Mouse (Mus musculus): ENCODE data around the gene Tmem205.

The Tmem205 gene

GRCm38 (mm10) chr9:21917493-21918034 is 9.8 kb downstream of the Tmem205 start:
- peak; percentile 6 for DNase-seq (ENCODE audit: low spot score)

- DNase-seq (ENCODE audit: low spot score) = no peak
Measured at GRCm38 (mm10) chr9:21916851-21917492, 10.4 kb downstream of the Tmem205 start.

- DNase-seq (ENCODE audit: low spot score) = no peak
Measured at GRCm38 (mm10) chr9:21909474-21910223, 17.7 kb downstream of the Tmem205 start.

GRCm38 (mm10) chr9:21908216-21908615 is 19.1 kb downstream of the Tmem205 start:
- DNase-seq (ENCODE audit: low spot score) = no peak

GRCm38 (mm10) chr9:21904031-21904430 is 23.3 kb downstream of the Tmem205 start:
- no peak for DNase-seq (ENCODE audit: low spot score)

- DNase-seq (ENCODE audit: low spot score) = peak; percentile 92
Measured at GRCm38 (mm10) chr9:21901223-21901820, 26.0 kb downstream of the Tmem205 start.

- no peak for DNase-seq (ENCODE audit: low spot score)
Measured at GRCm38 (mm10) chr9:21889229-21889628, 38.1 kb downstream of the Tmem205 start.

- no peak for DNase-seq (ENCODE audit: low spot score)
Measured at GRCm38 (mm10) chr9:21876601-21877000, 50.8 kb downstream of the Tmem205 start.

- no peak for DNase-seq (ENCODE audit: low spot score)
Measured at GRCm38 (mm10) chr9:21872204-21872603, 55.2 kb downstream of the Tmem205 start.
